Mouse (Mus musculus) CD4-positive helper T cell, adult 2 months (primary cell): ENCODE measurements around the gene 1700086D15Rik.

Experiments used
- DNase-seq: peaks from one replicate; pipeline ENCODE4 v3.0.0-alpha.2; 2012; ENCODE audit warnings: low read depth, missing footprints, low spot score

Gene 1700086D15Rik

DNA sequence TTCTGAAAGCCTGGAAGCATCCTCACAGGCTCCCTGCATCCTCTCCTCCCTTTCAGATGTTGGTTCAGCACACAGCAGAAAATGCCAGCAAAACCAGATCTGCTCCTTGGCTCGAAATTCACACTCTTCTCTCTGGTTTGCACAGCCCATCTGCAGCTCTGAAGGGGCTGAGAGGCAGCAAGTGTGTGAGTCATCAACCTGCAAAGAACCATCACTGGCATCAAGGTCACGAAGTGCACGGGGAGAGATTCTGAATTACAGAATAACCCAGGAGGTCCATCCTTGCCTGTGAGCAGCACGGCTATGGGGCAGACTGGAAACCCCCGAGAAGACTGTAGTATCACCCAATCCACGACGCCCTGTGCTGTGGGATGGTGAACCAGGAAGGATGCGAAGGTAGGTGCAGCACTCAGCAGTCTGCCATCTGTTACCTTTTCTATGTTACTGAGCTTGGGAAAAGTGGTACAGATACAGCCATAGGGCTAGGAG lies 24.4 kb downstream of the 1700086D15Rik start:
- DNase-seq: no peak

- DNase-seq: no peak
Observed at GRCm38 (mm10) chr11:65133661-65134060, 26.0 kb downstream of the 1700086D15Rik start.

- DNase-seq: no peak
Observed at GRCm38 (mm10) chr11:65129110-65129509, 30.6 kb downstream of the 1700086D15Rik start.

DNA sequence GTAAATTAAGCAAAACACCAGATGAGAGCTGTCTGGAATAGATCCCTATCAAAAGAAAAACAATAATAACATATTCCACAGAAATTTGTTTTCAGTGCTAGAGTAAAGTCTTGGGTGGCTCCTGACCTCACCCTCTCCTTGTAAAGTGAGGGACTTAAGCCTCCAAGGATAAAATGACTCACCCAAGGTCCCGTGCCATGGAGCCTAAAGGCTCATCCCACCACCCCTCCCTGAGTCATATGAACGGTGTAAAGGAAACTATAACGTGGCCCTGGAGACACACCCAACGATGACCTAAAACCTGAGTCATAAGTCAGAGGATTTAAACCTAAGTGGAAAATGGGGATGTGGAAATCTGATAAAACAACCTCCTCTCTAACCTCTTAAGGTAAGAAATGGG lies 31.0 kb downstream of the 1700086D15Rik start:
- no peak for DNase-seq

- DNase-seq: no peak
Observed at GRCm38 (mm10) chr11:65126566-65126965, 33.1 kb downstream of the 1700086D15Rik start.

GRCm38 (mm10) chr11:65124913-65125418 lies 34.7 kb downstream of the 1700086D15Rik start:
- DNase-seq: no peak

DNA sequence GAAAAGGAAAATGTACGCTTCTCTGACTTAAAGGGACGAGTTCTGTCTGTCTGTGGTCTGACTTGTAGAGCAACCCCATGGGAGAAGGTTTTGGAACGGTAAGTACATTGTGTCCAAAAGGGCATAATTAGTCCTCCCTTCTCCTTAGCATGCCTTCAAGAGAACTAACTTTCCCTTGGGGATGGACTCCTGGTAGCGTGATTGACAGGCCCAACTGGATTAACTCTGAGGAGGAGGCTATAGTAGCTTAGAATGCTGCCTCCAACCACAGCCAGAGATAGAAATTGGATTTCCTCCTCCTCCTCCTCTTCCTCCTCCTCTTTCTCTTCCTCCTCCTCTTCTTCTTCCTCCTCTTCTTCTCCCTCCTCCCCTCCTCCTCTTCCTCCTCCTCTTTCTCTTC lies 39.4 kb downstream of the 1700086D15Rik start:
- no peak for DNase-seq

- no peak for DNase-seq
Observed at GRCm38 (mm10) chr11:65115811-65116210, 43.9 kb downstream of the 1700086D15Rik start.

GRCm38 (mm10) chr11:65112086-65112485 lies 47.6 kb downstream of the 1700086D15Rik start:
- DNase-seq: no peak

DNA sequence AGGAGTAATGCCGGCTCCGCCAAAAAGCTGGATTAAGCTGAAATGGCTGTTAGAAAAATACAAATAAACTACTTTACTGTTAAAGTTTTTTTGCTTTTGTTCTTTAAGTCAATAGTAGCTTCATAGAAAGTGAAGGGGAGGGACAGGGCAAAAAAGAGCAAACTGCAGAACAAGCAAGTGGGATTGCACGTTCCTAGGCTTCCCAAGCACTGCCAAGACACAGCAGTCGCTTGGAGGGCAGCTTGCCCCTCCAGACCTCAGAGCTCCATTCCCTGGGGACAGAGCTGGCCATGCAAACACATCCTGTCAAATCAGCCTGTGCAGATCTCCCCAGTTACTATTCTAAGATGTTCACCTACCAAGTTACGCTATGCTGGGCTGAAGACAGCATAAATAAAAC lies 48.0 kb downstream of the 1700086D15Rik start:
- DNase-seq: no peak

GRCm38 (mm10) chr11:65110058-65110457 lies 49.6 kb downstream of the 1700086D15Rik start:
- no peak for DNase-seq

GRCm38 (mm10) chr11:65107734-65108171 lies 51.9 kb downstream of the 1700086D15Rik start:
- no peak for DNase-seq

DNA sequence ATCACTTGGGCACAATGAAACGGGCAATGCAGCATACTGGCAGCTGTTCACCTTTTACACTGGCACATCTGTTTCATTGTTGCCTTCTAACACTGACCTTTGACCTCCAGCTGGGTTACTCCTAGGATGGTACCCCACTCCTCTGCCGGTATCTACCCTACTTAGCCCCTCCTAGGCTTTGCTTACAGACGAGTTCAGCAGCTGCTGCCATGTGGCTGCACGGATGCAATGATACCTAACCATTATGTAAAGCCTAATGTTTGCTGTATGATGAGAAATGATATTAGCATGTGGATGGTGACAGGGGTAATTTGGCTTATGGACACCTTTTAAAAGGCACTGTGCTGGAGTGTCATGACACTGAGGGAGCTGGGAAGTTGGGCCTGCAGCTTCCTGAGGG lies 52.5 kb downstream of the 1700086D15Rik start:
- DNase-seq: no peak

DNA sequence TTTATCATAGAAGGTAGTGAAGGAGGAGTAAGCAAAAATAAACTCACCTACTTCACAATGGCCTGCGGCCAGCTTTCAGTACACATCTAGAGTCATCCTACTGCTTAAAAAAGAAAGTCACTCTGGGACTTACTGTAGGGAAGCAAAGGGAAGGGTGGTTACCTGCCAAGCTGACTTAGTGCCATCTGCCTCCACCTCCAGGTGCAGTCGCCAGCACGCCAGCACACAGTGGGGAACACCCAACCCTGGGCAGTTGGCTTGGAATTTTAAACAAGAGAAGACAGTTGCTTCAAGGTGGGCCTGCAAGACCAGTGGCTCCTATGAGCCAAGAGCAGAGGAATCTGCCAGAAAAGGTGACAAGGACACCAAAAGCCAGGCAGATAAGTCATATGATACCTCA lies 55.6 kb downstream of the 1700086D15Rik start:
- no peak for DNase-seq
